Mouse (Mus musculus): ENCODE measurements at regions not wholly inside any gene's neighbourhood (a gene's known extent, or its start where the extent isn't known, plus 50 kb on each side); places are given as distances from the start of the nearest gene placed in this dataset.

DNA sequence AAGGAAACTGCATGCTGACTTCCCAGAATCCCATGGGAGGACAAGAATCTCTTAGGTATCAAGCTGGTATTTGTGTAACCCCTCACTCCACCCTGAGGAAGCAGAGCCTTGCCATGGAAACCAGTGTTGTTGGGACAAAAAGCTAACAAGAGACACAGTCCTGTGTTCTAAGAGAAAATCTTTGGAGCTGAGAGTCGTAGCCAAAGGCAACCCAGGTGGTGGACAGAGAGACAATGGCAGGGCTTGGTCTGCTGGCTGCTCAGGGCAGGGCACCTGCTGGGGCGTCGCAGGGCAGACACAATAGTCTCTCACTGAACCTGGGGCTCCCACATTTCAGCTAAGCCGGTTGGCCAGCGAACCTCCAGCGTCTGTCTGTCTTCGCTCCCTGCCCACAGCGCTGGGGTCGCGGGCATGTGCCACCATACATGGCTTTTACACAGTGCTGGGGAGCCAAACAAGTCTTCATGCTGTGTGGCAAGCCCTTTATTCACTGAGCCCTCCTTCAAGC, 161.0 kb upstream of the Sulf2 start:
- TF ChIP-seq CTCF (IDR thresholded peaks at IDR 0.05; ENCODE audit: borderline replicate concordance, control insufficient read depth, extremely low read depth, insufficient read depth, low read length, poor library complexity): no peak
- no peak for TF ChIP-seq POLR2A (IDR thresholded peaks at IDR 0.05; ENCODE audit: control insufficient read depth, extremely low read depth, insufficient read depth, low read length, poor library complexity)

Data from thymus, adult 2 months (tissue).